ENCODE assay signal across 8 mouse cellular contexts in genomic region chr1:152622765-152623211, GRCm38 (mm10).
DNase-seq lines count a peak whose midpoint lies in the region; ATAC-seq and TF ChIP-seq lines count a peak whose summit lies in the region.

No protein-coding gene starts in this region.

- peak overlapping the region; percentile 88 for H3K4me2 ChIP-seq in limb, embryonic 11.5 days (ENCODE audit: low read depth, severe bottlenecking)
- H3K4me2 ChIP-seq in neural tube, embryonic 13.5 days = peak overlapping the region; percentile 83

- H3K9ac ChIP-seq in limb, embryonic 11.5 days (ENCODE audit: low read length) = no peak overlapping the region
- no peak overlapping the region for H3K9ac ChIP-seq in neural tube, embryonic 13.5 days

- WGBS in limb, embryonic 11.5 days = 29% methylated on average over 9 of the region's 9 CpGs
- WGBS in neural tube, embryonic 13.5 days = 69% methylated on average over 9 of the region's 9 CpGs

- no peak for TF ChIP-seq CTCF in testis, adult 2 months (IDR thresholded peaks at IDR 0.05; ENCODE audit: control insufficient read depth, insufficient read depth, insufficient replicate concordance, low read depth, low read length)

- no peak for ATAC-seq in limb, embryonic 11.5 days (ENCODE audit: insufficient number of reproducible peaks, low FRiP score, low TSS enrichment, low read depth)
- ATAC-seq in neural tube, embryonic 13.5 days (ENCODE audit: low read depth) = no peak
- no peak for ATAC-seq in frontal cortex, adult (ENCODE audit: low TSS enrichment)

- peak overlapping the region; percentile 5; the same call in 1 of the 2 replicates for H3K27ac ChIP-seq in testis, adult 2 months (ENCODE audit: control insufficient read depth, insufficient read depth, low read depth, low read length)
- no peak overlapping the region for H3K27ac ChIP-seq in limb, embryonic 11.5 days (replicated peaks; ENCODE audit: low read depth, low read length)
- no peak overlapping the region for H3K27ac ChIP-seq in neural tube, embryonic 13.5 days (replicated peaks)

- H3K9me3 ChIP-seq in limb, embryonic 11.5 days (ENCODE audit: control insufficient read depth, low read length) = no peaks in the 10 kb centered on the region
- H3K9me3 ChIP-seq in neural tube, embryonic 13.5 days = peaks cover 3% of the 10 kb centered on the region; the same call in 1 of the 2 replicates

- H3K27me3 ChIP-seq in testis, adult 2 months (ENCODE audit: control insufficient read depth, insufficient read depth, low read length) = no peaks in the 10 kb centered on the region
- H3K27me3 ChIP-seq in limb, embryonic 11.5 days (ENCODE audit: control insufficient read depth, insufficient read depth, low read length) = no peaks in the 10 kb centered on the region
- peaks cover 8% of the 10 kb centered on the region; the same call in 1 of the 2 replicates for H3K27me3 ChIP-seq in neural tube, embryonic 13.5 days

- H3K4me3 ChIP-seq in testis, adult 2 months (ENCODE audit: control insufficient read depth, low read depth, low read length) = no peak overlapping the region
- peak overlapping the region; percentile 71; the same call in 1 of the 2 replicates for H3K4me3 ChIP-seq in limb, embryonic 11.5 days (ENCODE audit: low read depth, low read length)
- H3K4me3 ChIP-seq in neural tube, embryonic 13.5 days = peak overlapping the region; percentile 58

- intact Hi-C loops in heart, postnatal 10 days (cut with DNase I) = loop anchor here (1.0 to 5.0 kb wide), 6 partner anchors 16 to 98 kb away; no protein-coding TSS in a partner anchor

- peaks cover 5% of the 10 kb centered on the region for H3K4me1 ChIP-seq in testis, adult 2 months (ENCODE audit: control insufficient read depth, insufficient read depth, low read length)
- peaks cover 17% of the 10 kb centered on the region for H3K4me1 ChIP-seq in limb, embryonic 11.5 days (ENCODE audit: control insufficient read depth, insufficient read depth, low read length)
- peaks cover 33% of the 10 kb centered on the region for H3K4me1 ChIP-seq in neural tube, embryonic 13.5 days (replicated peaks)

- H3K36me3 ChIP-seq in testis, adult 2 months (ENCODE audit: control insufficient read depth, insufficient read depth, low read length) = no peaks in the 10 kb centered on the region
- peaks cover 2% of the 10 kb centered on the region; the same call in 1 of the 2 replicates for H3K36me3 ChIP-seq in limb, embryonic 11.5 days (ENCODE audit: control insufficient read depth, insufficient read depth, low read length)
- H3K36me3 ChIP-seq in neural tube, embryonic 13.5 days = peaks cover 6% of the 10 kb centered on the region

- no peak for TF ChIP-seq POLR2A in testis, adult 2 months (IDR thresholded peaks at IDR 0.05; ENCODE audit: control insufficient read depth, low read depth, low read length)

- no peak for DNase-seq in testis, postnatal 10 days (ENCODE audit: low spot score)
- DNase-seq in heart, postnatal 10 days = peak; percentile 72 to 73
- peak; percentile 26 for DNase-seq in limb, embryonic 11.5 days (ENCODE audit: low spot score)
- no peak for DNase-seq in cerebellum, adult 8-10 months
- DNase-seq in cerebellum, adult 11 months = no peak

Comparison
In these comparisons a context has a peak if more than half of its experiments do, and no peak if none do; other contexts are left out.
1. DNase-seq: peak in heart, postnatal 10 days (2 of 2) and limb, embryonic 11.5 days (single experiment); none in testis, postnatal 10 days (single experiment), cerebellum, adult 8-10 months (single experiment) and cerebellum, adult 11 months (single experiment).